19 mouse cellular contexts compared by ENCODE assay signal in genomic region chr16:91354599-91354998, GRCm38 (mm10). TPM values are rescaled to one million over a fixed set of nuclear protein-coding genes. Genes with fewer than 3 reads are reported as not detected.
DNase-seq lines count a peak whose midpoint lies in the region; ATAC-seq and TF ChIP-seq lines count a peak whose summit lies in the region.
"Had no signal": no experiment of that assay in that cellular context is flagged by ENCODE, and none has a peak within 500 bp of the region (broad histone marks: within the 10 kb centered on the region; RNA-seq: fewer than 3 reads in every experiment).

No protein-coding gene starts in this region.

- intact Hi-C loops in left cerebral cortex, postnatal 14 days (cut with DNase I) = no loop called here

- no peaks in the 10 kb centered on the region for H3K27me3 ChIP-seq in lung, embryonic 14.5 days (ENCODE audit: insufficient read depth, low read length)
- no peaks in the 10 kb centered on the region for H3K27me3 ChIP-seq in G1E (ENCODE audit: insufficient read depth, low read length)

- H3K9ac ChIP-seq in lung, embryonic 14.5 days = no peak overlapping the region

- no peak overlapping the region for H3K4me2 ChIP-seq in lung, embryonic 14.5 days

- peak overlapping the region; percentile 11; the same call in 1 of the 2 replicates for H3K27ac ChIP-seq in lung, embryonic 14.5 days (ENCODE audit: low read depth)
- H3K27ac ChIP-seq: embryonic facial prominence, embryonic 10.5 days had no signal

- H3K4me1 ChIP-seq in lung, embryonic 14.5 days (ENCODE audit: insufficient read depth) = no peaks in the 10 kb centered on the region
- peaks cover 68% of the 10 kb centered on the region for H3K4me1 ChIP-seq in G1E (ENCODE audit: insufficient read depth, low read depth, low read length)

- TF ChIP-seq CTCF in lung, embryonic 14.5 days (IDR thresholded peaks at IDR 0.05; ENCODE audit: low read depth) = no peak
- no peak for TF ChIP-seq CTCF in G1E (IDR thresholded peaks at IDR 0.05; ENCODE audit: low read depth, low read length)

- H3K4me3 ChIP-seq in lung, embryonic 14.5 days (ENCODE audit: low read depth, low read length) = no peak overlapping the region
- H3K4me3 ChIP-seq in G1E (ENCODE audit: low read depth, low read length) = no peak overlapping the region; the same call in 1 of the 2 replicates
- H3K4me3 ChIP-seq: embryonic facial prominence, embryonic 10.5 days had no signal

- peak; percentile 22 for DNase-seq in lung, embryonic 14.5 days
- no peak for DNase-seq in lung, postnatal 10 days
- no peak for DNase-seq in G1E (ENCODE audit: low spot score)
- no peak for DNase-seq in left cerebral cortex, postnatal 14 days (ENCODE audit: low spot score in 2 of 2)
- DNase-seq in embryo, embryonic 9.5 days (ENCODE audit: extremely low spot score) = no peak
- no peak for DNase-seq in frontal cortex, postnatal 10 days (ENCODE audit: low spot score in 2 of 2)
- DNase-seq: adrenal gland, postnatal 25 days; cerebellum, adult 18-20 months; heart, postnatal 4 days had no signal

- H3K9me3 ChIP-seq in lung, embryonic 14.5 days (ENCODE audit: low read depth, low read length) = no peaks in the 10 kb centered on the region
- H3K9me3 ChIP-seq in G1E (replicated peaks) = no peaks in the 10 kb centered on the region
- H3K9me3 ChIP-seq: embryonic facial prominence, embryonic 10.5 days had no signal

- H3K36me3 ChIP-seq in lung, embryonic 14.5 days (ENCODE audit: insufficient read depth) = no peaks in the 10 kb centered on the region
- no peaks in the 10 kb centered on the region for H3K36me3 ChIP-seq in G1E (replicated peaks)
- H3K36me3 ChIP-seq: embryonic facial prominence, embryonic 10.5 days had no signal

- 66% methylated on average over 4 of the region's 4 CpGs for WGBS in lung, embryonic 14.5 days

- no peak for ATAC-seq in lung, embryonic 14.5 days (ENCODE audit: insufficient read depth)
- ATAC-seq in G1E (ENCODE audit: extremely low read depth, insufficient number of reproducible peaks, low FRiP score, poor library complexity, severe bottlenecking) = peak; percentile 5; the same call in 1 of the 2 replicates
- peak; percentile 70 to 76 for ATAC-seq in hematopoietic stem cell, adult 5-6 weeks (replicated peaks in 1 of 2; ENCODE audit: insufficient read depth in 1 of 2, low FRiP score in 2 of 2, low TSS enrichment in 1 of 2, low read depth in 1 of 2, poor library complexity in 2 of 2, severe bottlenecking in 2 of 2)
- peak; percentile 53 for ATAC-seq in megakaryocyte progenitor cell, adult 5-6 weeks (replicated peaks; ENCODE audit: poor library complexity)
- ATAC-seq: CD4-positive, CD25-positive, alpha-beta regulatory T cell, adult 4 months had no signal

RNA-seq across cellular contexts. Expression of gene Ifnar2, which starts 18.0 kb away (rescaled TPM):
- 54.1 and 62.0 TPM in 2 replicates for polyA plus RNA-seq in lung, embryonic 14.5 days (2014; fragmentation: Nextera tagmentation; extraction: Ambion mirVana)
- 165 and 186 TPM in 2 replicates for total RNA-seq in G1E (2014; fragmentation: Nextera tagmentation)
- 66.5 and 67.3 TPM in 2 replicates for total RNA-seq in G1E (2017)
- polyA plus RNA-seq in G1E (2012) = 27.3 and 35.1 TPM in 2 replicates
- total RNA-seq in hematopoietic stem cell, adult 5-6 weeks (2017) = 133 and 147 TPM in 2 replicates
- total RNA-seq in megakaryocyte progenitor cell, adult 5-6 weeks (2015) = 146 and 154 TPM in 2 replicates
- total RNA-seq in megakaryocyte progenitor cell, adult 5-6 weeks (2017) = 113 and 122 TPM in 2 replicates
- 10 to 100 TPM; 18.5 to 19.5 TPM for total RNA-seq in left cerebral cortex, postnatal 14 days (2021)

RNA-seq across cellular contexts. Expression of gene Gm21970, which starts 36.9 kb away (rescaled TPM):
- 0.47 TPM in 1 of 2 replicates, not detected in the other for polyA plus RNA-seq in lung, embryonic 14.5 days (2014; fragmentation: Nextera tagmentation; extraction: Ambion mirVana)
- total RNA-seq in G1E (2014; fragmentation: Nextera tagmentation) (8.9 and 18.1 TPM in 2 replicates), G1E (2017) (not detected in 2 replicates)
- polyA plus RNA-seq in G1E (2012) = not detected in 2 replicates
- not detected in 2 replicates for total RNA-seq in hematopoietic stem cell, adult 5-6 weeks (2017)
- not detected in 2 replicates for total RNA-seq in megakaryocyte progenitor cell, adult 5-6 weeks (2015)
- total RNA-seq in megakaryocyte progenitor cell, adult 5-6 weeks (2017) = not detected in 2 replicates
- not detected for total RNA-seq in left cerebral cortex, postnatal 14 days (2021)
- total RNA-seq: adrenal gland, postnatal 25 days; heart, adult 8-10 months; heart, postnatal 4 days; left cerebral cortex, postnatal 10 days had no signal
- polyA plus RNA-seq: CD4-positive, CD25-positive, alpha-beta regulatory T cell, adult 4 months; embryonic facial prominence, embryonic 10.5 days; frontal cortex, adult 2 months; large intestine, adult 2 months; lung, embryonic 16.5 days; testis, adult 2 months had no signal

RNA-seq across cellular contexts. Expression of gene Il10rb, which starts 51.4 kb away (rescaled TPM):
- 32.8 and 36.4 TPM in 2 replicates for polyA plus RNA-seq in lung, embryonic 14.5 days (2014; fragmentation: Nextera tagmentation; extraction: Ambion mirVana)
- total RNA-seq in G1E (2014; fragmentation: Nextera tagmentation) (137 and 144 TPM in 2 replicates), G1E (2017) (87.8 and 101 TPM in 2 replicates)
- 16.7 and 18.3 TPM in 2 replicates for polyA plus RNA-seq in G1E (2012)
- total RNA-seq in hematopoietic stem cell, adult 5-6 weeks (2017) = 55.1 and 57.3 TPM in 2 replicates
- 42.7 and 46.2 TPM in 2 replicates for total RNA-seq in megakaryocyte progenitor cell, adult 5-6 weeks (2015)
- total RNA-seq in megakaryocyte progenitor cell, adult 5-6 weeks (2017) = 36.6 and 39.2 TPM in 2 replicates
- total RNA-seq in left cerebral cortex, postnatal 14 days (2021) = 1 to 10 TPM; 8.7 to 9.8 TPM
